Mouse (Mus musculus) stomach, embryonic 16.5 days (tissue): ENCODE results near the gene Wfdc1. TPM values are rescaled to one million over a fixed set of nuclear protein-coding genes. Genes with fewer than 3 reads are reported as not detected.

ENCODE experiments used
- ATAC-seq: fragments of 200-750 bp; cut with Nextera tagmentation; 2 replicates; pipeline ENCODE4 v1.8.0; 2017; ENCODE audit warnings: moderate number of reproducible peaks, moderate TSS enrichment; ENCODE audit not compliant: insufficient read depth, low FRiP score
- H3K27ac ChIP-seq: fragments of 300-500 bp; sonication (generic); 2 replicates; pipeline ENCODE4 v1.5.1; 2014; ENCODE audit warnings: low read length
- H3K27me3 ChIP-seq: fragments of 300-500 bp; sonication (generic); 2 replicates; pipeline ENCODE4 v1.6.1; 2014; ENCODE audit warnings: low read length, control low read depth, mixed read lengths; ENCODE audit not compliant: control insufficient read depth, insufficient read depth
- H3K36me3 ChIP-seq: fragments of 300-500 bp; sonication (generic); 2 replicates; pipeline ENCODE4 v1.6.1; 2014; ENCODE audit warnings: low read length; ENCODE audit not compliant: control insufficient read depth, insufficient read depth
- H3K4me1 ChIP-seq: fragments of 300-500 bp; sonication (generic); 2 replicates; pipeline ENCODE4 v1.6.1; 2014; ENCODE audit warnings: low read length, control low read depth, mixed read lengths; ENCODE audit not compliant: control insufficient read depth, insufficient read depth
- H3K4me2 ChIP-seq: fragments of 300-500 bp; sonication (generic); 2 replicates; pipeline ENCODE4 v1.6.1; 2014; ENCODE audit warnings: low read depth, low read length, mixed read lengths
- H3K4me3 ChIP-seq: fragments of 300-500 bp; sonication (generic); replicated peaks from 2 replicates; pipeline ENCODE4 v1.5.1; 2014; ENCODE audit warnings: mild to moderate bottlenecking, low read length
- H3K9ac ChIP-seq: fragments of 300-500 bp; sonication (generic); 2 replicates; pipeline ENCODE4 v1.6.1; 2014; ENCODE audit warnings: low read length
- H3K9me3 ChIP-seq: fragments of 300-500 bp; sonication (generic); replicated peaks from 2 replicates; pipeline ENCODE4 v1.6.1; 2016; ENCODE audit warnings: low read length, control low read depth; ENCODE audit not compliant: control insufficient read depth
- WGBS: fragments of 180-500 bp; shearing (Covaris S2); extraction: QIAGEN DNeasy Blood & Tissue Kit; methylation state at CpG from one replicate; pipeline ENCODE4 v1.1.7; 2014; 5-methylcytosine and 5-hydroxymethylcytosine counted together
- polyA plus RNA-seq: library from polyadenylated mRNA; unstranded; fragments of >200 nt; fragmentation: Nextera tagmentation; extraction: Ambion mirVana; gene quantifications from 2 replicates; pipeline ENCODE4 v1.2.1, GENCODE M21; 2015

Gene Wfdc1
- polyA plus RNA-seq, 1 experiment from 2014 or later: 33.9 TPM

DNA sequence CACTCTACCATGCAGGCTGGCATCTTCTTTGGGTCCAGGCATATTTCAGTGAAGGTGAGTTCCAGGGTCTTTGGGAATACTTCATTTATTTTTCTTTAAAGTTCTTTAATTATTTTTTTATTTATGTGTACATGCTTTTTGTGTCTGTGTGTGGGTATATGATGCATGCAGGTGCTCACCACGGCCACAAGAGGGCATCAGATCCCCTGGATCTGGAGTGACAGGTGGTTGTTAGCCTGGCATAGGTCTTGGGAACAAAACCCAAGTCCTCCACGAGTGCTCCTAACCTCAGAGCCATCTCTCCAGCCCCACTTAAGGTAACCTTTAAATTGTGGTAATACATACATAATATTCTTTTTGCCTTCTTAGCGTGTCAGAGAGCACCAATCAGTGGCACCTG, 20.0 kb upstream of the Wfdc1 start:
- Histone ChIP-seq H3K36me3 (no peaks in the 10 kb centered on the region), H3K4me3 (no peak overlapping the region), H3K9me3 (no peaks in the 10 kb centered on the region), H3K4me1 (0 out of 2 replicates have a peak, but pooled peaks cover 3% of the 10 kb centered on the region), H3K9ac (no peak overlapping the region), H3K27me3 (no peaks in the 10 kb centered on the region), H3K27ac (no peak overlapping the region), H3K4me2 (no peak overlapping the region)
- no peak for ATAC-seq
- 72% methylated on average over 3 of the region's 3 CpGs for WGBS

DNA sequence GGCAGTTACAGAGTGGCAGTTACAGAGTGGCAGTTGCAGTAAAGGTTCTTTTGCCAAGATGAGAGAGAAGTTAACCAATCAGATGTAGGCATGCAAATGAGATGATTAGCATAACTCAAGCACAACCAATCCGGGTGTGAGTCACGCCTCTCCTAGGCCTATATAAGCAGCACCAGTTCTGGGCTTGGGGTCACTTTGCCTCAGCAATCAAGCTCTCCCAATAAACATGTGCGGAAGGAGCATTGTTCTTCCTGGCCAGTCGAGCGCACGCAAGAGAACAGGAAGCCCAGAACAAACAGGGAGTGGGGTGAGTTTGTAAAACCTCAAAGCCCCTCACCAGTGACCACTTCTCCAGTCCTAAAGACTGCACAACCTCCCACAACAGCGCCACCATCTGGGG, 19.3 kb upstream of the Wfdc1 start:
- no peak for ATAC-seq
- Histone ChIP-seq H3K36me3 (no peaks in the 10 kb centered on the region), H3K4me2 (no peak overlapping the region), H3K27ac (no peak overlapping the region), H3K9ac (no peak overlapping the region), H3K4me1 (0 out of 2 replicates have a peak, but pooled peaks cover 3% of the 10 kb centered on the region), H3K4me3 (no peak overlapping the region), H3K27me3 (no peaks in the 10 kb centered on the region), H3K9me3 (no peaks in the 10 kb centered on the region)
- 87% methylated on average over 7 of the region's 7 CpGs for WGBS

DNA sequence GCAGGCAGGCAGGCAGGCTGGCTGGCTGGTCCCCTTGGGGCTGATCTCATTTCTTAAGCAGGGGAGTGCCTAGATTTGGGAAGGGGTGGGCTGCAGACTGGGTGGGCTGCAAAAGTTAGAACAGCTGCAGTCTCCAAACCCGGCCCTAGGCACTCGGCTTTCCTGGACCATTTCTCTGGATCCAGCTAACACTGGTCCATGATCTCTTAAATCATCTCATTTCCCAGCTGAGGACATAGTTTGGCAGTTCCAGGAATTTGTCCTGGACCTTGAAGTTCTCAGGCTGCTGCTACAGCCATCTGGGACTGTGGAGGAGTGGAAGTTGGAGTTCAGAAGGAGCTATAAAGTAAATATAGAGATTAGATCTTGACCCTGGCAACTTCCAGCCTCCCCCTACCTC, 14.8 kb upstream of the Wfdc1 start:
- H3K4me3 ChIP-seq: no peak overlapping the region
- peaks cover 3% of the 10 kb centered on the region; the same call in 1 of the 2 replicates for H3K4me1 ChIP-seq
- H3K27ac ChIP-seq: no peak overlapping the region
- no peak overlapping the region for H3K9ac ChIP-seq
- no peaks in the 10 kb centered on the region for H3K27me3 ChIP-seq
- H3K36me3 ChIP-seq: no peaks in the 10 kb centered on the region
- no peaks in the 10 kb centered on the region for H3K9me3 ChIP-seq
- peak; percentile 79 for ATAC-seq
- WGBS: 28% methylated on average over 2 of the region's 2 CpGs
- H3K4me2 ChIP-seq: no peak overlapping the region

DNA sequence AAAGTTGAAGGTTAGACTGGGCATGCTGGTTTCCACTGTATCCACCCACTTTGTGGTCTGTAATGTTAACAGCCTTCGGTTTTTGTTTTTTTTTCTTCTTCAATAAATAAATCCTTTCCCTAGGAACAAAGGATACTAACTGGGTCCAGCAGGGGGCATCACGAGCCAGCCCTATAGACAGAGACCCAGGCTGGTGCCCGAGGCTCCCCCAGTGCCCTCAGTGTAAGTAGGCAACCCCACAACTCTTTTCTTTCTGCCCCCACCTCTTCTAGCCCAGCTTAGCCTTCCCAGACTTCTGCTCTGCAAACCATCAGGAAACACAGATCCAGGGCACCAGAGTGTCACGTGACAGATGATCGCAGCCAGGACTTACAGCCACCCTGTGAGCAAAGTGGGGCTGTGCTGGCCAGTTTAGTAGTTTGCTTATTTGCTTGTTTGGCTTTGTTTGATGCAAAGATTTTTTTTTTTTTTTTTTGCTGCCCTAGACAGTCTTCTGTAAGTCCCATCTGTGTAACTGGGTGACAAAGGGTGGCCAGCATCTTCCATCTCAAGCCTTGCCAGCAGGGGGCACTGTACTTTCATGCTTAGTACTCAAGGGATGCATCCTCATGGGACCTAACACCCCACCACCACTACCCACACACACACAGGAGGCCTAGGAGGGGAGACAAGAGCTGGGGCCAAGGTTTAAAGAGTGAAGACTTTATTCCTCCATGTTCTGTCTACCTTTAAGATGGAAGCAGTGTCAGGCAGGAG, 9.3 kb upstream of the Wfdc1 start:
- Histone ChIP-seq H3K4me1 (peaks cover 10% of the 10 kb centered on the region), H3K27me3 (no peaks in the 10 kb centered on the region), H3K27ac (no peak overlapping the region), H3K4me3 (no peak overlapping the region), H3K4me2 (no peak overlapping the region), H3K9ac (no peak overlapping the region), H3K9me3 (no peaks in the 10 kb centered on the region), H3K36me3 (no peaks in the 10 kb centered on the region)
- WGBS: 43% methylated on average over 5 of the region's 5 CpGs
- peak; percentile 14; the same call in 1 of the 2 replicates for ATAC-seq

DNA sequence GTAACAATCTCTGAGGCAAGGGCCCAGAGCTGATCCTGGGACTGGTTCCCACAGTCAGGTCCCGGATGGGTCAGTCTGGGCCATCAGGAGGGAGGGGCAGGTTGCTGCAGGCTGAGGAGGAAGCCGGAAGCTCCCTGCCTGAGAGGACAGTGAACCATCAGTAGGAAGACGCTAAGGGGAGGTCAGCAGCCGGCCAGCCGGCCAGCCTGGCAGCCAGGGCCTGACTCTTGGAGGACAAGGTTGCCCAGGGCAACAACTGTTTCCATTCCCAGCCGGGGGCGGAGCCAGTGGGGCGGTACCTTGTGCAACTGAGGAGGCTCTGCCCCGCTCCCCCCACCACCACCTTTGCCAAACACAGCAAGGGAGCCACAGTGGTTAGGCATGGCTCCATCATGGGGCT, 5.1 kb upstream of the Wfdc1 start:
- Histone ChIP-seq H3K4me1 (peaks cover 22% of the 10 kb centered on the region), H3K4me3 (no peak overlapping the region), H3K9me3 (no peaks in the 10 kb centered on the region), H3K27ac (peak overlapping the region; percentile 15; the same call in 1 of the 2 replicates), H3K36me3 (no peaks in the 10 kb centered on the region), H3K27me3 (no peaks in the 10 kb centered on the region), H3K4me2 (no peak overlapping the region), H3K9ac (peak overlapping the region; percentile 43; the same call in 1 of the 2 replicates)
- WGBS: 8% methylated on average over 9 of the region's 9 CpGs
- ATAC-seq: peak; percentile 44

DNA sequence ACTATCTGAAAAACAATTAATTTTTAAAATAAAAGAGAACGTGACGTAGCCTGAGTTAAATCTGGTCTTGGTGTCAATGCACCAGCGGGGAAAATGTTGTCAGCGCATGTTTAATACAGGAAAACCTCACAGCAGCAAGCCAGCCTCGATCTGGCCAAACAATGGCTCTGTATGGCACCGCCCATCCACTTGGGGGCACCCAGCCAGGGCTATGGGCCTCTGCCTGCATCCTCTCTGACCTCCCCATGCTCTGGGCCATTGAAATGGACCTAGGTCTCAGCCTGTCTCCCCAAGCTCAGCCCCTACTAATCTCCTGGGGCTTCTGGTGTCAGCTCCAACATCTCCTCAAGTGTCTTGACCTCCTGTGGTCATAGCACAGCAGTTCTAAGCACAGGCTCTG, 4.3 kb upstream of the Wfdc1 start:
- Histone ChIP-seq H3K27ac (no peak overlapping the region), H3K27me3 (no peaks in the 10 kb centered on the region), H3K9me3 (no peaks in the 10 kb centered on the region), H3K9ac (no peak overlapping the region), H3K4me1 (peaks cover 29% of the 10 kb centered on the region), H3K36me3 (no peaks in the 10 kb centered on the region), H3K4me2 (no peak overlapping the region), H3K4me3 (no peak overlapping the region)
- 75% methylated on average over 6 of the region's 6 CpGs for WGBS
- no peak for ATAC-seq

DNA sequence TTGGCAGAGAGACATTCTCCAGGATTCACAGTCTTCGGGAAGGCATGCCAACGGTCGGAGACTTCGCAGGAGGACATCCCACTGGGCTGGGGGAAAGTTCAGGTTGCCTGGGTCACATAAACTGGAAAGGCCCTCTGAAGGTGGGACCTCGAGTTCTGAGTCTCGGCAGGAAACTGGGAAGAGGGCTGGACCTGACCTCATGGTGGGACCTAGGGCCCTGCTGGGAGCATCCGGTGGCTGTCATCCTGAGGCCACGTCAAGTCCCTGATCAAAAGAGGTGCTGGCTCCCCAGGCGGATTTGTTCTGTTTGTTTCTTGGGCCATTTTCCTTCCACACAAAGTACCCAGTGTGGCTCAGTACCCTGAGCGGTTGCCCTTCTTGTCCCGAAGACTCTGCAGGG, 2.7 kb upstream of the Wfdc1 start:
- Histone ChIP-seq H3K27ac (no peak overlapping the region), H3K4me2 (no peak overlapping the region), H3K9ac (no peak overlapping the region), H3K36me3 (no peaks in the 10 kb centered on the region), H3K4me1 (peaks cover 29% of the 10 kb centered on the region), H3K9me3 (no peaks in the 10 kb centered on the region), H3K27me3 (no peaks in the 10 kb centered on the region), H3K4me3 (no peak overlapping the region)
- 69% methylated on average over 11 of the region's 11 CpGs for WGBS
- no peak for ATAC-seq

DNA sequence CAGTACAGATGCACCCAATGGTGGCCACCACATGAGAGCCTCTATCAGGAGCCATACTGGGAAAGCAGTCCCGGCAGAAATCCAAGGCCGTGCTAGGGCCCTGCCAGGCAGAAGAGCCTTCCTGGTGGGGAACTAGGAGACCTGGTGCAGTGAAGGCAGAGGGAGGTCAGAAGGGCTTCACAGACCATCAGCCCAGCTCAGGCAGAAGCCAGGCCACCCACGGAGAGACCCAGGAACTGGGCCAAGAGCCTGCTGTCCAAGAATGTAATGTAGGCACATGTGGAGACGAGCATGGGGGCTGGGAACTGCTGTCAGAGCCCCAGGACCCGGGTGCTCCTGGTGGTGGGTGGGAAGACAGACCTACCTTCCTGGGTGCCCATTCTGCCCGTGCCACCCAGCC, 895 bp upstream of the Wfdc1 start:
- 55% methylated on average over 6 of the region's 6 CpGs for WGBS
- Histone ChIP-seq H3K27ac (no peak overlapping the region; the same call in 1 of the 2 replicates), H3K4me1 (peaks cover 40% of the 10 kb centered on the region), H3K27me3 (no peaks in the 10 kb centered on the region), H3K9me3 (no peaks in the 10 kb centered on the region), H3K36me3 (no peaks in the 10 kb centered on the region), H3K9ac (no peak overlapping the region; the same call in none of the 2 replicates), H3K4me2 (no peak overlapping the region), H3K4me3 (no peak overlapping the region)
- no peak for ATAC-seq

DNA sequence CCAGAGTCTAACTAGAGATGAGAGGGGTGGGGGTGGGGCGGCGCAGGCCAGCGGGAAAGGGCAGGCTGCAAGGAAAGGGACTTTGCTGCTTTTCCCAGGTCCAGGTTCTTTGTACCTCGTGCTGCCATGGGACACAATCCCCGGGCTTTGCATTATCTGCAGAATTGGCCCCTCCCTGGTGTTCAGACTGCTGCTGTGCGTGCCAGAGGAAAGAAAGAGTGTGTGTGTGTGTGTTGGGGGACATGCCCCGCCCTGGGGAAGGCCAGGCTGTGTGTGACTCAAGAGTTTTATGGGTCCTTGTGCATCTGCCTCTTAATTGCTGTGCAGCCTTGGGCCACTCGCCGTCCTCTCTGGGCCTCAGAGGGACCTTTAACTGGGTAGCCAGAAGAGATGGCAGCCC, 2.3 kb downstream of the Wfdc1 start:
- H3K27me3 ChIP-seq: no peaks in the 10 kb centered on the region
- 0 out of 2 replicates have a peak overlapping the region, but pooled peaks have one; percentile 12 for H3K4me2 ChIP-seq
- peaks cover 40% of the 10 kb centered on the region for H3K4me1 ChIP-seq
- no peaks in the 10 kb centered on the region for H3K36me3 ChIP-seq
- ATAC-seq: peak; percentile 54; the same call in 1 of the 2 replicates
- H3K27ac ChIP-seq: peak overlapping the region; percentile 54
- H3K4me3 ChIP-seq: no peak overlapping the region
- no peak overlapping the region for H3K9ac ChIP-seq
- 65% methylated on average over 9 of the region's 9 CpGs for WGBS
- no peaks in the 10 kb centered on the region for H3K9me3 ChIP-seq
